Mouse (Mus musculus) G1E (cell line): ENCODE results near the gene Arhgef9. TPM values are rescaled to one million over a fixed set of nuclear protein-coding genes. Genes with fewer than 3 reads are reported as not detected.

Source experiments
- ATAC-seq: 2 replicates; pipeline ENCODE4 v1.8.0; 2016; ENCODE audit warnings: mild to moderate bottlenecking; ENCODE audit not compliant: insufficient number of reproducible peaks, poor library complexity, low FRiP score, severe bottlenecking; ENCODE audit errors: extremely low read depth
- DNase-seq: peaks from one replicate; pipeline ENCODE4 v3.0.0; 2012; ENCODE audit warnings: low spot score
- H3K27me3 ChIP-seq: 2 replicates; pipeline ENCODE4 v1.6.1; 2012; ENCODE audit warnings: mild to moderate bottlenecking, low read length, inconsistent platforms; ENCODE audit not compliant: insufficient read depth
- H3K36me3 ChIP-seq: replicated peaks from 2 replicates; pipeline ENCODE3; 2012; ENCODE audit warnings: mild to moderate bottlenecking, inconsistent platforms
- H3K4me1 ChIP-seq: 2 replicates; pipeline ENCODE4 v1.6.1; 2012; ENCODE audit warnings: low read depth, low read length, inconsistent platforms, mixed read lengths; ENCODE audit not compliant: insufficient read depth
- H3K4me3 ChIP-seq: 2 replicates; pipeline ENCODE4 v1.5.1; 2012; ENCODE audit warnings: low read depth, mild to moderate bottlenecking, inconsistent platforms, low read length, moderate library complexity, mixed read lengths
- H3K9me3 ChIP-seq: replicated peaks from 2 replicates; pipeline ENCODE4 v1.6.1; 2012; ENCODE audit warnings: inconsistent platforms
- CTCF ChIP-seq: IDR thresholded peaks from 2 replicates; pipeline ENCODE4 v1.5.1; 2012; ENCODE audit warnings: low read depth, low read length, inconsistent platforms, mixed read lengths
- GATA1 ChIP-seq: IDR thresholded peaks from 2 replicates; pipeline ENCODE4 v1.6.1; 2012; ENCODE audit warnings: borderline replicate concordance, low read length, inconsistent platforms, mixed read lengths
- GATA2 ChIP-seq: IDR thresholded peaks from 2 replicates; pipeline ENCODE4 v1.6.1; 2012; ENCODE audit warnings: low read depth, low read length, inconsistent platforms, borderline replicate concordance
- POLR2AphosphoS5 ChIP-seq: IDR thresholded peaks from 2 replicates; pipeline ENCODE4 v1.6.1; 2012; ENCODE audit warnings: low read depth, low read length, inconsistent platforms; ENCODE audit not compliant: insufficient replicate concordance
- TAL1 ChIP-seq: conservative IDR thresholded peaks from 2 replicates; pipeline ENCODE4 v1.6.1; 2012; ENCODE audit warnings: low read depth, low read length, inconsistent platforms, mixed read lengths
- polyA plus RNA-seq: library from polyadenylated mRNA; stranded (reverse); fragments of >175 nt; gene quantifications from 2 replicates; pipeline ENCODE4 v1.2.3, GENCODE M21; 2012
- total RNA-seq, 2 experiments: library from RNA; stranded (forward) in 1 of 2; stranded (reverse) in 1 of 2; fragments of 200-1000 nt in 1 of 2; fragments of >200 nt in 1 of 2; fragmentation: Nextera tagmentation in 1 of 2; gene quantifications; 2 replicates each; pipeline ENCODE4 v1.2.3; 2014 to 2017

Arhgef9 gene
- total and polyA plus RNA-seq, 3 experiments: 0.16 to 0.53 TPM; not detected in 1

DNA sequence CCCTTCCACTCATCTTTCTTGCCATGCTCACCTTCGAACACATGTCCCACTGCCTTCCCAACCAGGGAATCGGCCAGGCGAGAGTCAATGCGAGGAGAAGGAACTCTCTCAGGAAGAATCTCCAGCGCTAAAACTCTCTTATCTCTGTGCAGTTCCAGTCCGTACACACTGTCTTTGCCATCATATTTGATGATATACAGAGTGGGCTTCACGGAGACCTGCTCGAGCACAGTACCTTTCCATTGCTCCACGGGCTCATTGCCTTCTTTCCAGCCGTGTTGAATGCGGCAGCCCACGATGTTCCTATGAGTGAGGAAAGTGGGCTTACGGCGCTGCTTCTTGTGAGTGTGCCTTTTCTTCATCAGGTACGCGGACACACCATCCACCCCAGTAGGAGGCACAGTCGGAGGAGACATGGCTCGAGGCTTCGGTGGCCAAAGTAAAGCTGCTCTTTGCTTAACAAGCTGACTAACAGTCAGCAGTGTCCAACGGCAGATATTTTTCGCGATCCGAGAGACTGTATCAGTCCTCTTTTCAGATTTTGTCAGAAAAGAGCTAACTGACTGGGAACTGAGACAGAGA lies 170.8 kb downstream of the Arhgef9 start:
- Histone ChIP-seq H3K4me1 (peaks cover 14% of the 10 kb centered on the region), H3K27me3 (peaks cover 7% of the 10 kb centered on the region; the same call in 1 of the 2 replicates), H3K4me3 (peak overlapping the region; percentile 73), H3K9me3 (no peaks in the 10 kb centered on the region), H3K36me3 (no peaks in the 10 kb centered on the region)
- DNase-seq (no peak), ATAC-seq (no peak)
- TF ChIP-seq CTCF: no peak
- TF ChIP-seq GATA1: no peak
- TF ChIP-seq GATA2: no peak
- TF ChIP-seq POLR2AphosphoS5: no peak
- no peak for TF ChIP-seq TAL1

DNA sequence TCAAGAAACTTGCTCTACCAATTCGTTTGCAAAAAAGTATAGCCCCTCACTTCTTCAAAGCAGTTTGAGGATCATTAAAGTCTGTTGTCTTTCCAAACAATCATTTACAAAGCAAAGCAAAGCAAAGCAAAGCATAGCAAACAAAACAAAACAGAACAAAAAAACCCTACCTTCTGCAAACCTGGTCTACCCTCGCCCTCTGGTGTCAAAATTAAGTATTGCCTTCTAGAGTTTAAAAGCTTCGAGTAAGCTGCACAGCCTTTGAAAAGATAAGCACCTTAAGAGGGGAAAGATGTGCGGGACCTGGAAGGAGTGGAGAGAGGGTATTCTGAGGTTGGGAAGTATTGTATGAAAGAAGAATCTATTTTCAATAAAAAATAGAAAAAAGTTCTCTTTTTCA lies 184.6 kb downstream of the Arhgef9 start:
- TF ChIP-seq GATA1 (no peak), TAL1 (no peak), GATA2 (no peak), CTCF (no peak), POLR2AphosphoS5 (no peak)
- no peaks in the 10 kb centered on the region for H3K27me3 ChIP-seq
- no peaks in the 10 kb centered on the region for H3K9me3 ChIP-seq
- H3K36me3 ChIP-seq: no peaks in the 10 kb centered on the region
- ATAC-seq (no peak), DNase-seq (no peak)
- no peak overlapping the region for H3K4me3 ChIP-seq
- no peaks in the 10 kb centered on the region for H3K4me1 ChIP-seq

Other genes starting within 250 kb of the Arhgef9 start
- gene Spin4, start 170.2 kb downstream of the Arhgef9 start, total RNA-seq (2014; fragmentation: Nextera tagmentation): 2.1 and 2.2 TPM in 2 replicates
- 0.93 and 0.98 TPM in 2 replicates for gene Spin4, start 170.2 kb downstream of the Arhgef9 start, total RNA-seq (2017)
- 0.02 and 0.03 TPM in 2 replicates for gene Spin4, start 170.2 kb downstream of the Arhgef9 start, polyA plus RNA-seq
- gene Amer1, start 248.0 kb upstream of the Arhgef9 start, total RNA-seq (2014; fragmentation: Nextera tagmentation): 5.1 and 5.6 TPM in 2 replicates
- gene Amer1, start 248.0 kb upstream of the Arhgef9 start, total RNA-seq (2017): 5.7 and 6.9 TPM in 2 replicates
- 0.39 and 0.61 TPM in 2 replicates for gene Amer1, start 248.0 kb upstream of the Arhgef9 start, polyA plus RNA-seq